Mouse (Mus musculus) c-Kit-positive CD71-positive TER-119-positive erythroid progenitor cells, embryonic 14.5 days (primary cell): ENCODE measurements around the gene Zfand3.

Source experiments
- DNase-seq: peaks from one replicate; pipeline ENCODE4 v3.0.0-alpha.2; 2013; ENCODE audit warnings: low spot score

Gene Zfand3

DNA sequence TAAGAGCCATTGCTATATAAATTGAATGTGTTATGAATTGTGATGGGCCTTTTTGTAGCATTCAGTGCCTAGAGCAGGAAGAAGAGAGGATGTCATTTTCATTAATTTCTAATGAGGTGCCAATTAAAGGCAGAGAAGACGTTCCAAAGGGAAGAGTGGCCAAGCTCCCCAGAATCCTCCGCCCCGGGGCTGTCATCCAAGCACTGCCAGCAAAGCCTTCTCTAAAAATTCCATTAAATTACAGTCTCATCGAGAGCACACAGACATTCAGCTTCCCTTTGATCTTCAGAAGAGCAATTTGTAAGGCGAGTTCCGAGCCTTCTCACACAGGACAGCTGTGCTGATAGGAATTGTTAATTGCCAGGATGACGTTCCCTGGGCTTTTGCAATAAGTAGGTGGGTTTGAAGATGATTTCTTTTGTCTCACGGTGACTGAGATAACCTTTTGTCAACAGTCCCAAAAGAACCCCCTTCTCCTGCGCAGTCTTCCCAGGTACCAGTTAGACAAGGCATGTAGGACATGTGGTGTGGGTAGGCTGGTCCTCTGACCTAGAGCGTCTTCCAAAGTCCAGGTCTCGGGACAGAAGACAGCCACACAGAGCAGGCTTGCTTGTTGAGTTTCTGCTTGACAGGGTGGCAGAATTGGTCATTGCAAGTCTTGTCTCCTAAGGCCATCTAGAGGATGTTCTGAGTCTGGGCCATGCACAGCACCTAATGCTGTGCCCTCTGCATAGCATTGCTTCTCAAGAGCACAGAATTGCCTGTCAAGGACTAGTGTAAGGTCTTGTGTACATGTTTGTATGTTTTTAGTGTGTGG, 190.3 kb downstream of the Zfand3 start:
- DNase-seq: no peak

DNA sequence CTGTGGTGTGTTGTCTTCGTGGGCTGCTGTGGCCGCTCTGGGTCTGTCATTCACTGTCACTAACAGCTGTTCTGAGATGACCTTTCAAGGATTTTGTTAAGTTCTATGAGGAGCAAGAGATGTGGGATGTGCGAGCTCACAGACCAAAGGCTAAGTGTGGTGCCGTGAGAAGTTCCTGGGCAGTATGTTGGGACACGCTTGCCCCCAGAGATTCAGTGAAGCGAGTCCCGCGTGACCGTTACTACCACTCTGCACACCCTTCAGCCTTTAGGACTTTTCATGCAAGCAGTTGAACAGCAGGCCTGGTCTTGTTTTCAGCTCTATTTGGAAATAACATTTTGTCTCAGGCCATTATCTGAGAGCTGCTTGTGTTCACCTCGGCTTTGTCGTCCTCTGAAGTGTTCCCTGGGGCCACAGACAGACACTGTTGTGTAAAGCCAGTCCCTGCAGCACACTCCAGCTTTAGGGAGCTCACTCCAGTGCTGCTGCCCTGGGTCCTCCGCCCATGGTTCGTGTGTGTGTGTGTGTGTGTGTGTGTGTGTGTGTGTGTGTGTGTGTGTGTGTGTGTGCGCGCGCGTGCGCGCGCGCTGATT, 191.2 kb downstream of the Zfand3 start:
- no peak for DNase-seq

DNA sequence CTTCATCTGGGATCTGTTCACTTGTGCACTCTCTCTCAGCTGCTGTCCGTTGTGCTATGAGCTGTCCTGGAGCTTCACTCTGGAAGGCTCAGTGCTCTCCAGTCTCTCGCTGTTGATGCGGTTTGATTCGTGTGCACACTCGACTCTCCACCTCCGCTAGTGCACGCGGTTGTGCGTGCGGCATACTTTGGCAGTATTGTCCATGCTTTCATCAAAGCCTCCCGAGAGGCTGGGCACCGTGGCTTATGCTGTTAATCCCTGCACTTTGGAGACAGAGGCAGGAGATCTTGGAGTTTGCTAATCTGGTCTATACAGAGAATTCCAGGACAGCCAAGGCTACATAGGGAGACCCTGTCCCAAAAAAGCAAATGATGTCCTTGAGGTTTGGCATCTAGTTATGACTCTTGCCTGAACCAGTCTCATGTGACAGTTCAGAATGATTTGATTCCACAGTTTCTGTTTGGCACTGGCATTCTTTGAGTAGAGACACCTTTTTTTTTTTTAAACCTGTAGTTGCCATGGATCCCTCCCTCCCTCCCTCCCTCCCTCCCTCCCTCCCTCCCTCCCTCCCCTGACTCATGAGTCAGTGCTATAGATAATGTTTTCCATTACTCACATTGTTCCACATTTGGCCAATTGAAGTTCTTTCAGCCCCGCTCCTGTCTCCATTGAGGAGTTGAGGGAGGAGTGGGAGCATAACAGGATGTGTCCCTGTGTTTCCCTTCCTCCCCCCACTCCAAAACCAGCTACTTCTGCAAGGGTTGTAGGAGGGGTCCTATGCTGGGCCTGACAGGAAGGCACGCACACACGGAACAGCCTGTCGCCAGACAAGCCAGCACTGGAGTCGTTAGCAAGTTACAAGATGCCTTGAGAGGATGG, 192.1 kb downstream of the Zfand3 start:
- DNase-seq: no peak

DNA sequence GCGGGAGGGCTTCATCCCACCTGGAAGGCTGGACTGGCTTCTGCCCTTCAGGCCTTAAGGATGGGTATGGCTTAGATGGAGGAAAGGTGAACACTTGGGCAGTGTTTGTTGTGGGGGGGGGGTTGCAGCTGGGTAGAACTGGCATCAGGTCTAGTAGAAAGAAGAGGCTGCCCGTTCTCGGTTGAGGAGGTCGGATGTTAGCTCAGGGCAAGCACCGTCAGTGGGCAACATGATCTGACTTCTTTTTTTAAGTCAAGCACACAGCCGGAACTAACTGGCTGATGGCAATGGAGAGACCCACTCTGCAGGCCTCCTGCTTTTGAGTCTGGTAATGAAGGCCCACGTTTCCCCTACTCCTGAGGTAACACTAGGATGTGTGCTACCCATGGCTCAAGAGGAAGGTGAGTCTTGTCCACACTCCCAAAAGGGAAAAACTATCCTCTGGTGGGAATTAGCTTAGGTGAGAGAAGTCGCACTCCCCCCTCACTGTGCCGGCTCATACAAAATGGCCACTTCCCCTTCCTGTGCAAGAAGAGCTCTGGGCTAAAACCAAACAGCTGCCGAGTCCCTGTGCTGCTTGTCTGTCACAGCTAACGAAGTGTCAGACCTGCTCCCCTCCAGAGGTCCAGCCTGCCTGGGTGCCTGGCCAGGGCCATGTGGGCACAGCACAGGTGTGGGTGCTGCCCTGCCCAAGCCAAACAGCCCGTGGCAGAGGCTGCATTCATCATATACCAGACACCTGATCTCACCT, 192.9 kb downstream of the Zfand3 start:
- DNase-seq: no peak

DNA sequence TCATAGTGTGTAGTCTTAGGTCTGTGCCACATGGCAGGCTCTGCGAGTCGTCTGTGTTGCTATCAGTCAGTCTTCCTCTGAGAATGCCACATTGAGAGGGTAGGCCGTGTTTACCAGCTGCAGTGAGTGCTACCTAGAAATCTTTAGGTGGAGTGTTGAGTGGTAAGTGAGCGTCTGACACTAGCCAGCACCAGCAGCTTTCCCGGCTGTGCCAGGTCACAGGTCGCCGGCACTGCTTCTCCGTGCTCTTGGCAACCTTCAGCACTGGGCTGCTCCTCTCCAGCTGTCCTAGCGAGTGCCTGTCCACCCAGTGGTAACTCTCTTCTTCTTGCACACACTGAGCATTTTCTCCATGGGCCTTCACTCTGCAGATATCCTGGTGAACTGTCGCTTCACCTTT, 193.9 kb downstream of the Zfand3 start:
- DNase-seq: no peak

DNA sequence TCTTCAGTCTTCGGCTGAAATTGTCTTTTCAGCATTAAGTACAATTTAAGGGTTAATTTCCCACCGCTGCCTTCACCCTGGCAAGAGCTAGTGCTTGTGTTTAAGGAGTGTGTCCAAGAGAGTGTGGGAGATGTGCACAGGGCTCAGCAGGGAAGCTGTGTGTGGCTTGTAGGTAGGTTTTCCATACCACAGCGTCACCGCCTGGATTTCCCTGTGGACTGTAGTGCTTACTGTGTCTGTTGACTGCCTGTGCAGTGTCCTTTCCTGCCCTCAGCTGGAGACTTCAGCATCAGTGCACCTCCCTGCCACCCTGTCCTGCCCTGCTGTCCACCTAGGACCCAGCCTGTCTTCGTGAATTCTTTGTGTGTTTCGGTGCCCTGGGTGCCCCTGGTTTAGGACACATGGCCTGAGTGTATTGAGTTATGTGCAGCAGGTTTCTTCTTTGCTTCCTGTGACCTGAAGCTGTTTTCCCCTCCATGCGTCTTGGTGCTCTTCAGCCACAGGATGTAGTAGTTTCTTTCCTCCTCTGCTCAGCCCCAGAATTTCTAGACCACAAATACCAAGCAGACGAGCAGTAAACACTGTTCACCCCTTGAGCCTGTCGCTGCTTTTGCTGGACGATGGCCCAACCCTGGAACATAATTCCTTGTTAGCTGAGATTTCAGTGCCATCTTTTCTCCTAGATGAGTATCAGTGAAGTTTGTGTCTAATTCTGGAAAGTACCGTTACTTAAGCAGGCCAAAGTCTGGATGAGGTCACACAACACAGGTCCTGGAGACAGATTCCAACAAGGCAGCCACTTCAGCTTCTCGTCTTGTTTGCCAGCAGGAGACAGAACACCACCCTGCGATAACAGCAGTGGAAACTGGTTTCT, 195.1 kb downstream of the Zfand3 start:
- no peak for DNase-seq

DNA sequence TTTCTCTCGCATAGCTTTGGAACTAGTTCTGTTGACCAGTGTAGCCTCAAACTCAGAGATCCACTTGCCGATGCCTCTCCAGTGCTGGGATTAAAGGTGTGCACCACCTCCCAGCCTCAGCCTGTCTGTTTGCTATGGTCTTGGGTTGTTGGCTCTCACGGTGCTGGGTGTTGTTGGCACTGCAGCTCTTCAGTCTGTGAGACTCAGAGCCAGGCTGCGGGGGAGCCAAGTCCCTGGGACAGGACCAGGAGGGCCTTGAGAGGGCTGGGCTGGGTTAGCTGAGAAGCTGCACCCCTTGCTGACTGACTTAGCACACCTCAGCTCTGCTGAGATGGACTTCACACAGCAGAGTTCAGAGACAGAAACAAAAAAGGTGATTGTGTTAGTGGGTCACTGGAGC, 195.8 kb downstream of the Zfand3 start:
- DNase-seq: no peak

DNA sequence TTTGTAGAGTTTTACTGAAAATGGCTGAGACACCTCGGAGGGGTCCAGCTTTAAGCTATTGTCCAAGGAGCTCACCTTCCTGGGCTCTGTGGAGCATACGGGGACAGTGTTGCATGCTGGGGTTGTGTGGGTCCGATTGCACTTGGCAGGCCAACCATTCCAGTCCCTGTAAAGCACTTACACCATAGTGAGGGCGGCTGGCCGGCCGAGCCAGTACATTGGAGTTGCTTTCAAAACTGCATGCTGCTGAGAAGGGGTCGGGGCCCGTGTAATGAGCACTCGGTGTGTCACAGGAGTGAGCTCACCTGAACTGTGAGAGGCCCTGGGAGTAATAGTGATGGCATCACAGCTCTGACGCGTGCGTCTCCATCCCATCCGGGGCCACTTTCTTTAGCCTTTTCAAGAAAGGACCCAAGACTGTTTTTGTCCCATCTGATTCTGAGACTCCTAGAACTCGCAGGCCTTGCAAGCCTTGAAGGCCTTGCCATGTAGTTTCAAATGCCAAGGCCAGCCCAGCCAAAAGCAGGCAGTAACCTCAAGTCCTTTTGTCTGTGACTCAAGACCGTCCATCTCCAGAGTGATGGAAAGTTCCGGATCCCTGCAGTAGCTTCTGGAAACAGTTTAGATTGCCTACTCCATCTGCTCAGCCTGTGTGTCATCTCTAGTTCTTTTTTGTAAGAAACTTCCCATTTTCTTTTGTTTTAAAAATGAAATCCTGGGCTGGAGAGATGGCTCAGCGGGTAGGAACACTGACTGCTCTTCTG, 200.7 kb downstream of the Zfand3 start:
- DNase-seq: no peak

DNA sequence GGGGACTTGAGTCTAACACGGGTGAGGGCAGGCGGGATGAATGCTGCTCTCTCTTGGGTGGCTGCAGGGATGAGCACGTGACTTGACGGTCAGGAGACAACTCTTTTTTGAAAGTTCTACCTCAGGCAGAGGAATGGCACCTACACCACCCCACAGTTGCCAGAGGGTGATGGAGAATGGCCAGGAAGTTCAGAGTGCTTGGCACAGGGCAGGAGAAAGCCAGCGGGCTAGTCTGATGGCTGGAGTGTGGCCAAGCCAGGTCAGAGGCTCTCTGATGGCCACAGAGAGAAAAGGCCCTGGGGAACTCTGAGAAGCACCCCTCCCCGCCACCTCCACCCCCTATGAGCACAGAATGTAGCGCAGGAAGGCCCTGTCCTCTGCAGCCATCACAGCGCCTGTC, 205.7 kb downstream of the Zfand3 start:
- no peak for DNase-seq

DNA sequence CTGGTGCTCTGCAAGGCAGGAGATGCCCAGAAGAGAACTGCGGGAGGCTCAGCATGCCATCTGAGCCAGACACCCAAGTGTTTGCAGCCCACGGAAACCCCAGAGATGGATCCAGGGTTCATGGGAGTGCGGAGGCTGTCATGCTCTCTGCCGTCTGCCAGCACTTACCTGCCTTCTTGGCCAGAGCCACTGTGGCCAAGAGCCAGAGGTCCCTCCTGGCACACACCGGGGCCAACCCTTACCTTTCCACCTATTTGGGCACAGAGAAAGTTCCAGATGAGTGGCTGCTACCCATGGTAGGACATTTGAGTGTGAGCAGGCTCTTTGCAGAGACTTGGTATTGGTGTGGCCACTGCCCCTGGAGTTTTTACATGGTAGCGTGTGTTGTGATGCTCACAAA, 206.4 kb downstream of the Zfand3 start:
- no peak for DNase-seq

DNA sequence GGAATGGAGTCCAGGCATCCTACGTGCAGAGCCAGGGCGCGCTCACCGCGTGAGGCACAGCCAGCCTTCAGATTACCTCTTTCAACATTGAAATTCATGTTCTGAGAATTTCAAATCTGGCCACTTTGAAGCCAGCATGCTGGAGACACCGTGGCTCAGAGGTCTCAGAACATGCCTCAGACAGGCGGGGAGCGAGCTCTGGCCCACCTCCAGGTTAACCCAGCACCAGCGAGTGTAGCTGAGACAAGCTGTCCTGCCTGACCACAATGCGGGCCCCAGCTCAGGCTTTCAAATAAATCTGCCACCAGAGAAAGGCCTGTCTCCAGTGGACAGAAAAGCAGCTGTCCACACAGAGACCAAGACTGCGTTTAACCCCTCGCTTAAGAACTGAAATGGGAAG, 208.1 kb downstream of the Zfand3 start:
- no peak for DNase-seq

DNA sequence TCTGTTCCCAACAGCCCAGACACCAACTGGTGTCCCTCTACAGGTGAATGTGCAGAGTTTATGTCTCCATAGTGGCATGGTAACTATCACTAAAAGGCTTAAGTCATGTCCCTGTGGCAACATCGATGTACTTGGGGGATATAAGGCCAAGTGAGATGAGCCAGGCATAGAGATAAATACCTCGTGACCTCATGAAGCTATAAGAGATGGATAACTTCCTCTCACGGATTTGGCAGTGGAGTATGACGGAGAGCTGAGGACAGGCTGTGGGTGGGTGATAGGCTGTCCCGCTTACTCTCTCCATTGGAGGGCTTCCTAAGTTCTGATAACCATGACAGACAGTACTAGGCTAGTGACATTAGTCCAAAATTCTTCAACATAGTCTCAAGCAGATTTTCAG, 208.8 kb downstream of the Zfand3 start:
- DNase-seq: no peak

DNA sequence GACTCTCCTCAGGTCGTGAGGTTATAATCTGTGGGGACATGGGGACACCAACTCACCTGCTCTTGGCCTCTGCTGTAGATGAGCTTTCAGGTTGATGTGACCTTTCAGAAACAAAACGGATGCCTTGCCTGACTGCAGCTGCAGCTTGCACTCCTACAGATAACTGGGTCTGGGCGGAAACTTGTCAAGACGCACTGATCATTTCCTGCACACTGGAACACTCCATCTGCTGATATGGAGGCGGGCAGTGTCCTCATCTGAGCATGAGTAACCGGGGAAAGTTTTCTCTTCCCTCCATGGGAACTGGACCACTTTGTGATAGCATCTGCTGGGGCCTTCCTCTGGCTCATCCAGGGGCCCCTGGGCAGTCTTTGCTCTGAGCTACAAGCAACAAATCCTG, 209.9 kb downstream of the Zfand3 start:
- no peak for DNase-seq

DNA sequence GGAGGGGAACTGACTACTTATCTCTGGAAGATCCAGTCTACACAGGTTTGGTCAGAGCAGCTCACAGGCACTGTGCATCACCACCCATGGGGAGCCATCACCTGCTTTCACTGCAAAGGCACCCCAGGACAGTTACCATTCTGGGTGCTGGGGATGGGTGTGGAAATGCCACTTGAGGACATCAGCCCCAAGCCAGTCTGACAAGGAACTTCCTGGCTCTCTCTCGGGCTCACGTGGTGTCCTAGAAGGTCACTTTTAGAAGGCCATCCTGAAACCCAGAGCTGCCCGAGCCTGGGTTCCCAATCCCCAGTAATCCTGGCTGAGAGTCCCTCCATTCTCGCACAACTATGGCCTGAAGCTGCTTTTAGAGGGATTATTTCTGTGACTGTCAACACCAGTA, 211.2 kb downstream of the Zfand3 start:
- no peak for DNase-seq

DNA sequence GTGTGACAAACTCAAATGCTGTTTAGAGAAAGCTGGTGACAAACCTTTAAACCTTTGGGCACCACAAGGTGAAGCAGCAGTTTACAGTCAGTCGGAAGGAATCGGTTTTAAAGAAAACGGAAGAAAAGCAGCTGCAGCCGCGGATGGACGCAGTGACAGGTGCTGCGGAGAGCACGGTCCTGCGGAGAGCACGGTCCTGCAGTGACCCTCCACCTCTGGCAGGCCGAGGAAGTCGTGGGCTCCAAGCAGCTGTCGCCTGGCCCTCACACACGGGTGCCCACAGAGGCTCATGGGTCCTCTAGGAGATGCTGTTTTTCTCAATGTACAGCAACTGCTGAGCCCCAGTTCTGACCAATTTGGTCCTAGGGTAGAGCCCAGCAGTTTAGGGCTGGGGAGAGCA, 217.1 kb downstream of the Zfand3 start:
- DNase-seq: no peak

DNA sequence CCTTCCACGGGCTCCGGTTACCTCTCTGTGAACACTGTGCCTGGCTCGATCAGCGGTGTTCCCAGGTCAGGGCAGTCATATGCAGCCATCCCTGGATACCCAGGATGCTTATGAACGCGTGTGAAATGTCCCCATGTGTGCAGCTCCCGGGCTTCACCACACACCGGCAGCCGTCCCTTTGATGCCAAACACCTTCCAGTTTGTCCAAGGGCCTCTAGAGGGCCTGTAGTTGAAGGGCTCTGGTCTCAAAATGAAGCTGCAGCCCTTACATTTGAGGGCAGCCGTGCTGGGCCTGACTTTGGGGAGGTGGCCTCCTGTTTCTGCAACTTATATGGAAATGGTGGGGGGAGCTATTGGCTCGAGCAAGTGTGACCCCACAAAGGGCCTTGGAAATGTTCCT, 217.8 kb downstream of the Zfand3 start:
- no peak for DNase-seq

DNA sequence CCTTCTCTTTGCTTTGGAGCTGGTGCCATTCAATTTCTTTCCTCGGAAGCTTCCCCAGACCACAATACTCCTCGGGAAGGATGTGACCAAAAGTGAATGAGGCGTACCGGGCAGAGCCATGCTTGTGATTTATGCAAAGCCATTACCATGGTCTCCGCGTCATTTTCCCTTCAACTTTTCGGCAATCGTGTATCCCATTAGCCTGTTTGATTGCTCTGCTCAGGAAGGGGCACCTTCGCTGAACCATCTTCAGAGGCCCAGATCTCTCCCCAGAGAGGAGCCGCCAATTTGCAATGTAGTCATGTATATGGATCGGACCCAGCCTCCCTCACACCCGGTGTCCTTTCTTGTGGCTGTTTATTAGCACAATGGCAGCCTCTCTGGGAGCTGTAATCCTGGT, 218.3 kb downstream of the Zfand3 start:
- no peak for DNase-seq

DNA sequence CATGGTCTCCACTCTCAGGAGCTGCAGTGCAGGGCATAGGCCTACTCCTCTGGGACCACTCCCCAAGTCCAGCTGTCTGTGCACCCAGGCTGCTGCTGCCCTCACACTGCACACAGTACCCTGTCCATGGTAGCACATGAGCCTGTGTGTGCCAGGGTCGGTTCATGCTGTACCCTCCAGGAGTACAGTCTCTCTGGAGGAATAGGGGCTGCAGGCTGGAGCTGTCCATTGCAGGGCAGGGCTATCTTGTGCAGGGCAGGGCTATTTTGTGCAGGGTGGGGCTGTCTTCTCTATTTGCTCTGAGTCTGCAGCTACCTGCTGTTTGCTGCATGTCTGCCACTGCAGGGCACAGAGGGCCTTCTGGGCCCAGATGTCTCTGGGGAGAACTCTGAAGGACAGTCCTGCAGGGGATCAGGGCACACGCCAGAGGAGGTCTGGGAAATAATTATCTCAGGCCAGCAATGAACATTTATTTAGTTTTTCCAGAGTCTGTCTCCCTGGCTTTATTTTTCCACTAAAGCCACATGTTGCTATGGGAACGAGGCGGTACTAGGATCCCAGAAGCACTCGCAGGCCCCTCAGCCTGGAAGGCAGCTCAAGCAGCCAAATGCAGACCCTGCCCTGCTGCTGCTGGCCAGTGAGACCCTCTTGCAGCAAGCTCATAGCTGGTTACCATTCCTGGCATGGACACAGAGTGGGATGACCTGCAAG, 220.7 kb downstream of the Zfand3 start:
- DNase-seq: no peak

DNA sequence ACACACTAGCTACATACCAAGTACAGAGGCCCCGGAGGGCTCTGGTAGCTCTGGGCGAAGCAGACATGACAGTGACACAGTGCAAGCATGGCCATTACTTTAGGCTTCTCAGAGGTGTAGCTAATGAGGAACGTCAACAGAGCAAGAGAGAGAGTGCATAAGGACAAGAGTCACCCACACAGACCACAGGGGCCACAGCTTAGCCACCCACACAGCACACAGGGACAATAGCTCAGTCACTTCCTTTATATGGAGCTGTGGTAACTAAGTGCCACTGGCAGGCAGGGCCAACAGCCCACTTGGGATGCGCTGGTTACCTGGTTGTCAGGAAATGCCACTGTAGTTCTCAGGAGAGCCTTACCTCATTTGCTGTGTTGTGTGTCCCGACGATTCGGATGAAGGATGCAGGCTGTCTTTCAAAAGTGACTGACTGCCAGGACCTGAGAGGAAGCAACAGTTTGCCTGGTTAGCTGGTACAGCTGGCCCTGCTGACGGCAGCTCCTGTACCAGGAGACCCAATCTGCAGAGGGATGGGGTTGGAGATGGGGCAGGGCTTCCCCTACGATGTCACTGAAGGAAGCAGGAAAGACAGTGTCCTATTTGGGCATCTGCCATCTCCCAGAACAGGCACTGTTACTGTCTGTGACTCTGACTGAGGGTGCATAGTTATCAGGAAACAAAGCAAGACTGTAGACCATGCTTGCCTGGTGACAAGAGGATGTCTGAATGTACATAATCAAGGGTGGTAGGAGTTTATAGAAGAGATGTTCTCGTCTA, 224.1 kb downstream of the Zfand3 start:
- DNase-seq: no peak
